Mouse (Mus musculus): Measurements from ENCODE around the gene Ep400. TPM values are rescaled to one million over a fixed set of nuclear protein-coding genes. Genes with fewer than 3 reads are reported as not detected.

The Ep400 gene
- polyA plus RNA-seq, 1 experiment from 2014 or later = 57.2 TPM

DNA sequence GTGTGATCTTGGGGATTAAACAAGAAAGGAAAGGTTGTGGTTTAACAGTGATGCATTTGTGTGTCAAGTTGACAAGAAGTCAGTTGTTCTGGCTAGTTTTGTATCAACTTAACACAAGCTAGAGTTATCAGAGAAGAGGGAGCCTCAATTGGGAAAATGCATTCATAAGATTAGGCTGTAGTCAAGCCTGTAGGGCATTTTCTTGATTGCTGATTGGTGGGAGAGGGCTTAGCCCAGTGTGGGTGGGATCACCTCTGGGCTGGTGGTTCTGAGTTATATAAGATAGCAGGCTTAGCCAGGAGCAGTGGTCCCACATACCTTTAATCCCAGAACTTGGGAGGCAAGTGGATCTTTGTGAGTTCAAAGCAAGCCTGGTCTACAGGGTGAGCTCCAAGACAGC is 124.1 kb downstream of the Ep400 start:
- H3K9ac ChIP-seq = no peak overlapping the region
- no peaks in the 10 kb centered on the region for H3K9me3 ChIP-seq
- no peak overlapping the region for H3K4me3 ChIP-seq
- ATAC-seq (ENCODE audit: low FRiP score, low read depth) = no peak
- H3K36me3 ChIP-seq = peaks cover 56% of the 10 kb centered on the region
- H3K4me1 ChIP-seq = no peaks in the 10 kb centered on the region
- no peak overlapping the region for H3K27ac ChIP-seq
- no peak overlapping the region for H3K4me2 ChIP-seq (replicated peaks)
- no peaks in the 10 kb centered on the region for H3K27me3 ChIP-seq (replicated peaks)

DNA sequence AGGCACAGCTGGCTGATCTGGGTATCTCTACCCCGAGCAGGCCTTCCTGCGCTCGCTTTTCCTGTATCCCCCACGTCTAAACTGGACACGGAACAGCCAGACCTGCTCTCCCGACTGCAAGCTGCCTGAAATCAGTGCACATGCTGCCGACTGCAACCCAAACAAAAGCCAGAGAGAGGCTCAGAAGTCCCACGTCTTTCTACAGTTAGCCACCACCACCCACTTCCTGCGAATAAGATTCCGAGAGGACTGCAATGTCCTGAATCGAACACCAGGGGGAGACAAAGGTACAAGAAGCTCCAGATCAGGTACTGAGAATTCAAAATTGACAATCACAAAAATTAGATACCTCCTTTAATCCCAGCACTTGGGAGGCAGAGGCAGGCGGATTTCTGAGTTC is 131.1 kb downstream of the Ep400 start:
- no peak overlapping the region for H3K9ac ChIP-seq
- 25% methylated on average over 12 of the region's 12 CpGs for whole genome bisulfite sequencing
- no peaks in the 10 kb centered on the region for H3K9me3 ChIP-seq
- ATAC-seq (ENCODE audit: low FRiP score, low read depth) = no peak
- H3K4me3 ChIP-seq = no peak overlapping the region
- H3K27ac ChIP-seq = no peak overlapping the region
- H3K36me3 ChIP-seq = no peaks in the 10 kb centered on the region
- H3K4me2 ChIP-seq (replicated peaks) = peak overlapping the region; percentile 33
- no peaks in the 10 kb centered on the region for H3K4me1 ChIP-seq
- H3K27me3 ChIP-seq (replicated peaks) = no peaks in the 10 kb centered on the region

DNA sequence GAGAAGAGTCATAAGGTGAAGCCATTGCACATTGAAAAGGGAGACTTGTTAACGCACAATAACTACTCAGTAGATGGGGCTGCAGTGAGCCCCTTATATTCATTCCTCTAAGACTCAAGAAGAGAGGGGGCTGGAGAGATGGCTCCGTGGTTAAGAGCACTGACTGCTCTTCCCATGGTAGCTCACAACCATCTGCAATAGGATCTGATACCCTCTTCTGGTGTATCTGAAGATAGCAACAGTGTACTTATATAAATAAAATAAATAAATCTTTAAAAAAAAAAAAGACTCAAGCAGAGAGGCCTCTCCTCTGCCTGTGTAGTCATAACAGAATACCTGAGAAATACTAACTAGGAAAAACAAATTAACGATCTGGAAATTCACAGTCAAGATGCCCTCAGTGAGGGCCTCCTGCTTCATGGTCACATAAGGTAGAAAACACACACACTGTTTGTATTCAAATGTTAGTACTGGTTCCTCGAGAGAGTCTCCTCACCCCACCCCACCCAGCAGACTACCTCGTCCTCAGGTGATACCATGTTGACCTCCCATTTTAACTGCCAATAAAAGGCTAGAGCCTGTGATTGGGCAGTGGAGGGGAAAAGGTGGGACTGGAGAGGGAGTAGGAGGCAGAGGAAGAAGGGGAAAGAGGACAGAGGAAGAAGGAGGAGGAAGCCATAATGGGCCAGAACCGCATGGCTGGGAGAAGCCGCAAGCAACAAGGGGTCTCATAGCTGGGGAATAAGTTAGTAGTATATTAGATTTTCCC is 132.0 kb downstream of the Ep400 start:
- no peak for ATAC-seq (ENCODE audit: low FRiP score, low read depth)
- WGBS = 78% methylated on average over 7 of the region's 7 CpGs
- H3K9me3 ChIP-seq = no peaks in the 10 kb centered on the region

DNA sequence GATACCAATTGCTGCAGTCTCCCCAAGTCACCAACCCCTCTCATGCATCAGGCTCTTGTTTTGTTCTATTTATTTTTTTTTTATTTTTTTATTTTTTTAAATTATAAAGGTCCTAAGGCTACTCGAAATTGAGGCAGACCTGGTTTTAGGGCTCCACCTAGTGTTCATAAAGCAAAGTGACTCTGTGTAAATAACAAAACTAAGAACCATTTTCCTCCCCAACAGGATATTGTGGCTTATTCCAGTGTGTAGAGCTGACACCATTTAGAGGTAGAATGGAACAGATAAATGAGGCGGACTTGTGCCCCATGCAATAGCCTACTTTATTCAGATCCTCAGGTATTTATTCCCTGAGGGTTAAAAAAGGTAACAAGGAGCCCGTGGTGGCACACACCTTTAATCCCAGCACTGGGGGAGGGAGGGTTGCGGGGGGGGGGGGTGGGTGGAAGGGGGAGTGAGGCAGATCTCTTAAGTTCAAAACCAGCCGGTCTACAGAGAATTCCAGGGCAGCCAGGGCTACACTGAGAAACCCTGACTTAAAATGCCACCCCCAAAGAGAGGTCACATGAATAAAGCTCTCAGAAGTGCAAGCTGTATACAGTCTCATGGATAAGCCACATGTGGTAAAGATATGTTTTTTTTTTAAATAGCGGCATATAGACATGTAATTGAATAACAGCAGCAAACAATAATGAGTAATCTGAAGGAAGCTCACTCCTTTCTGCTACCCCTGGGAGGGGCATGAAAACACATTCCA is 134.4 kb downstream of the Ep400 start:
- Histone ChIP-seq H3K27ac (no peak overlapping the region), H3K4me1 (no peaks in the 10 kb centered on the region), H3K9me3 (no peaks in the 10 kb centered on the region), H3K27me3 (replicated peaks) (no peaks in the 10 kb centered on the region), H3K9ac (no peak overlapping the region), H3K4me2 (replicated peaks) (no peak overlapping the region), H3K36me3 (no peaks in the 10 kb centered on the region), H3K4me3 (no peak overlapping the region)
- WGBS = 51% methylated on average over 6 of the region's 6 CpGs
- no peak for ATAC-seq (ENCODE audit: low FRiP score, low read depth)

More for the DNA sequence above, 132.0 kb downstream of the Ep400 start:
- Histone ChIP-seq H3K4me3 (no peak overlapping the region), H3K9ac (no peak overlapping the region), H3K27me3 (replicated peaks) (no peaks in the 10 kb centered on the region), H3K36me3 (no peaks in the 10 kb centered on the region), H3K4me2 (replicated peaks) (no peak overlapping the region), H3K4me1 (no peaks in the 10 kb centered on the region), H3K27ac (no peak overlapping the region)

DNA sequence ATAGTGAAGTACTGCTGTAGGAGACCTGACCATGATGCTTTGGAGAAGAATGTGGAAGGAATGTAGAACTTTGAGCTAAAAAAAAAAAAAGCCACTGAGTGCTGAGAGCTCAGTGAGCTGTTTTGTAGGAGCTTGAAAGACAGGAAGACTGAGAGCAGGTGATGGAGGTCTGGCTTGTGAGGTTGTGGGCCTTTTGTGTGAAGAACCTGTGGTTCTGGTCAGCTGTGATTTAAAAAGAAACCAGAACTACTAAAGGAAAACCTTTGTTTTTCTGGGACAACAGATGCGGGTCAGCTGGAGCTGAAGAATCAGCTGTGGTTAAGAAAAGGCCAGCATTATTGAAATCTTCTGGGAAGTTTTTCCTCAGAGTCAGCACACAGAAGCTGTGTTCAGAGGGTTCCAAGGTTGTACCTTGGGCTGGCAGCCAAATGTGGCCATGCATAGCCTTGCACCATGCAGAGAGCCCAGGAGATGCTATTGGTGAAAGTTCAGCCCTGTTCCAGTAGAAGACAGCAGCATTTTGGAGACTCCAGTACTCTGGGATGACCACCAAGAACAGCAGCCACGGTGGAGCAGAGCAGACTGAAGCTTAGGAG is 140.9 kb downstream of the Ep400 start:
- H3K27me3 ChIP-seq (replicated peaks) = no peaks in the 10 kb centered on the region
- no peak for ATAC-seq (ENCODE audit: low FRiP score, low read depth)
- H3K9ac ChIP-seq = no peak overlapping the region
- WGBS = 78% methylated on average over 2 of the region's 2 CpGs
- H3K27ac ChIP-seq = no peak overlapping the region
- H3K9me3 ChIP-seq = no peaks in the 10 kb centered on the region
- peaks cover 6% of the 10 kb centered on the region; the same call in 1 of the 2 replicates for H3K4me1 ChIP-seq
- H3K4me3 ChIP-seq = no peak overlapping the region
- no peak overlapping the region for H3K4me2 ChIP-seq (replicated peaks)
- no peaks in the 10 kb centered on the region for H3K36me3 ChIP-seq

DNA sequence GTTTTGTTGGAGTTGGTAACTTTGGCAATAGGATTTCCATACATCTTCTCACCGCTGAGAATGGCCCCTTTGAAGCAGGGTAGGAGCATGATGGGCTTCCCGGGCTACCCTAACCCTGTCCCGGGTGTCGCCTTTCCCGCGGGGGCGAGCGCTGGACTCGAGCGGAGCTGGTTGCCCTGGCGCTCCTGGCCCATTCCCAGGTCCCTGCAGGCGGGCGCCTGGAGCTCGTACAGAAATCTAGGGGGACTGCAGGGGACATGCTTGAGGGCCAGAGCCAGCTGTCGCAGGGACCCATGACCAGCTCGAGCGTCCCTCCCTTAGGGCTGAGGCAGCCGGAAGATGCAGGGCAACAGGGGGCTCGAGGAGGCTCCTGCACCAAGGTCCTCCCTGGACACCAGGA is 142.4 kb downstream of the Ep400 start:
- peaks cover 6% of the 10 kb centered on the region; the same call in 1 of the 2 replicates for H3K4me1 ChIP-seq
- no peak overlapping the region for H3K4me3 ChIP-seq
- H3K4me2 ChIP-seq (replicated peaks) = peak overlapping the region; percentile 39; the same call in 1 of the 2 replicates
- no peaks in the 10 kb centered on the region for H3K9me3 ChIP-seq
- ATAC-seq (ENCODE audit: low FRiP score, low read depth) = no peak
- H3K36me3 ChIP-seq = no peaks in the 10 kb centered on the region
- H3K27me3 ChIP-seq (replicated peaks) = no peaks in the 10 kb centered on the region
- no peak overlapping the region for H3K27ac ChIP-seq
- no peak overlapping the region for H3K9ac ChIP-seq
- 21% methylated on average over 19 of the region's 19 CpGs for WGBS

DNA sequence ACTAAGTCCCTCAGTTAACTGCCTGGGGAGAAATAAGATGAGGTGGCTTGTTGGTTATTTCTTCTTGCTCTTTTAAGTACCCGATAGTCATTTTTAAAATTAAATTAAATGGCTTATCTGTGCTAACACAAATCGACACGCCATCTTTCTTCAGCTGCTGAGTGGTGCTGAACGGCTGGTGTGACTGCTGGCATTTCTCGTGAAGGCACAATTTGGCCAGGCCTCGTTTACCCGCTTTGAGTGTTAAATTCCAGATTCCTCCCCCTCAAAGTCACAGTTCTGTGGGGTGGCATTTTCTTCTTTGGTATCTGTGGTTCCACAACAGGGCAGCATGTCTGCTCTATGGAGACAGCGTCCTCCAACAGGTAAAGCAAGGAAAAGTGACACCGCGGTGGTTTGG is 143.2 kb downstream of the Ep400 start:
- no peak overlapping the region for H3K4me2 ChIP-seq (replicated peaks)
- H3K36me3 ChIP-seq = no peaks in the 10 kb centered on the region
- 83% methylated on average over 10 of the region's 10 CpGs for WGBS
- no peak overlapping the region for H3K4me3 ChIP-seq
- H3K27ac ChIP-seq = no peak overlapping the region
- no peak overlapping the region for H3K9ac ChIP-seq
- H3K27me3 ChIP-seq (replicated peaks) = no peaks in the 10 kb centered on the region
- peaks cover 6% of the 10 kb centered on the region; the same call in 1 of the 2 replicates for H3K4me1 ChIP-seq
- H3K9me3 ChIP-seq = no peaks in the 10 kb centered on the region
- no peak for ATAC-seq (ENCODE audit: low FRiP score, low read depth)

GRCm38 (mm10) chr5:110624319-110624718 is 146.2 kb downstream of the Ep400 start:
- no peak overlapping the region for H3K9ac ChIP-seq
- WGBS = 82% methylated on average over 2 of the region's 2 CpGs
- H3K4me2 ChIP-seq (replicated peaks) = no peak overlapping the region
- H3K4me3 ChIP-seq = no peak overlapping the region
- ATAC-seq (ENCODE audit: low FRiP score, low read depth) = no peak
- H3K27ac ChIP-seq = no peak overlapping the region
- no peaks in the 10 kb centered on the region for H3K36me3 ChIP-seq
- H3K27me3 ChIP-seq (replicated peaks) = no peaks in the 10 kb centered on the region
- H3K9me3 ChIP-seq = no peaks in the 10 kb centered on the region
- peaks cover 6% of the 10 kb centered on the region; the same call in 1 of the 2 replicates for H3K4me1 ChIP-seq

DNA sequence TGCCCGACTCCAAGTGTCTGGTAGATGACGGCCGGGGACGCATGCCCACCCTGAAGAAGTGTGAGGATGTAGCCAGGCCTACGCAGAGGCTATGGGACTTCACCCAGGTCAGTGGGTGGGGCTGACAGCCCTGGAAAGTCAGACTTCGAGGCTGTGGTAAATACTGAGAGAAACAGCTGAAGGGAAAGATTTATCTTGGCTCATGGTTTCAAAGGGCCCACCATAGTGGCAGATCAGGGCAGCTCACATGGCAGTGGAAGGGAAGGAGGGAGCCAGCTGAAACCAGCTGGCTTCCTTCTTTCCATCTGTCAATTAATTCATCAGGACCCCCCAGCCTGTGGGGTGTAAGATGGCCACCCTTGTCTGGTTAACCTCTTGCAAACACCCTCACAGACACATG is 151.3 kb downstream of the Ep400 start:
- H3K36me3 ChIP-seq = no peaks in the 10 kb centered on the region
- no peak overlapping the region for H3K9ac ChIP-seq
- no peaks in the 10 kb centered on the region for H3K27me3 ChIP-seq (replicated peaks)
- no peak overlapping the region for H3K27ac ChIP-seq
- H3K9me3 ChIP-seq = no peaks in the 10 kb centered on the region
- H3K4me1 ChIP-seq = no peaks in the 10 kb centered on the region
- no peak overlapping the region for H3K4me3 ChIP-seq
- no peak overlapping the region for H3K4me2 ChIP-seq (replicated peaks)
- no peak for ATAC-seq (ENCODE audit: low FRiP score, low read depth)
- WGBS = 86% methylated on average over 6 of the region's 6 CpGs

Small RNAs within 50 kb of the gene (microRNA-seq; reads per million reads assigned to microRNA genes)
- 1.3 reads per million for gene Mir7026

Other genes starting within 250 kb of the Ep400 start
- 10.6 and 15.0 TPM in 2 replicates for gene Galnt9, start 226.4 kb downstream of the Ep400 start, polyA plus RNA-seq (2016; fragmentation: Nextera tagmentation; extraction: Ambion mirVana)
- gene Noc4l, start 117.3 kb downstream of the Ep400 start, polyA plus RNA-seq (2016; fragmentation: Nextera tagmentation; extraction: Ambion mirVana) = 49.2 and 50.4 TPM in 2 replicates
- 32.1 and 33.9 TPM in 2 replicates for gene Ddx51, start 117.3 kb downstream of the Ep400 start, polyA plus RNA-seq (2016; fragmentation: Nextera tagmentation; extraction: Ambion mirVana)
- gene Pus1, start 9.9 kb upstream of the Ep400 start, polyA plus RNA-seq (2016; fragmentation: Nextera tagmentation; extraction: Ambion mirVana) = 25.0 and 26.5 TPM in 2 replicates
- gene Ulk1, start 39.4 kb upstream of the Ep400 start, polyA plus RNA-seq (2016; fragmentation: Nextera tagmentation; extraction: Ambion mirVana) = 36.2 and 37.2 TPM in 2 replicates
- gene Hscb, start 69.1 kb upstream of the Ep400 start, polyA plus RNA-seq (2016; fragmentation: Nextera tagmentation; extraction: Ambion mirVana) = 17.0 and 20.4 TPM in 2 replicates
- gene Chek2, start 69.3 kb upstream of the Ep400 start, polyA plus RNA-seq (2016; fragmentation: Nextera tagmentation; extraction: Ambion mirVana) = 18.4 and 20.9 TPM in 2 replicates
- gene Ttc28, start 109.1 kb upstream of the Ep400 start, polyA plus RNA-seq (2016; fragmentation: Nextera tagmentation; extraction: Ambion mirVana) = 21.8 and 25.6 TPM in 2 replicates